Mouse (Mus musculus) liver, embryonic 12.5 days (tissue): ENCODE data around the gene AI597479. TPM values are rescaled to one million over a fixed set of nuclear protein-coding genes. Genes with fewer than 3 reads are reported as not detected.

Experiments used
- ATAC-seq: fragments of 200-750 bp; cut with Nextera tagmentation; 2 replicates; pipeline ENCODE4 v1.8.0; 2017; ENCODE audit warnings: moderate number of reproducible peaks, mild to moderate bottlenecking, moderate library complexity
- H3K27ac ChIP-seq: fragments of 300-500 bp; sonication (generic); 2 replicates; pipeline ENCODE4 v1.5.1; 2016; ENCODE audit warnings: mild to moderate bottlenecking
- H3K27me3 ChIP-seq: fragments of 300-500 bp; sonication (generic); replicated peaks from 2 replicates; pipeline ENCODE4 v1.6.1; 2016; ENCODE audit warnings: mild to moderate bottlenecking, moderate library complexity
- H3K36me3 ChIP-seq: fragments of 300-500 bp; sonication (generic); 2 replicates; pipeline ENCODE4 v1.6.1; 2016; ENCODE audit warnings: mild to moderate bottlenecking, moderate library complexity
- H3K4me1 ChIP-seq: fragments of 300-500 bp; sonication (generic); 2 replicates; pipeline ENCODE4 v1.6.1; 2016
- H3K4me2 ChIP-seq: fragments of 300-500 bp; sonication (generic); 2 replicates; pipeline ENCODE4 v1.6.1; 2016; ENCODE audit warnings: mild to moderate bottlenecking, moderate library complexity
- H3K4me3 ChIP-seq: fragments of 300-500 bp; sonication (generic); 2 replicates; pipeline ENCODE4 v1.5.1; 2016; ENCODE audit warnings: mild to moderate bottlenecking, moderate library complexity
- H3K9ac ChIP-seq: fragments of 300-500 bp; sonication (generic); 2 replicates; pipeline ENCODE4 v1.6.1; 2016; ENCODE audit warnings: mild to moderate bottlenecking, moderate library complexity
- H3K9me3 ChIP-seq: fragments of 300-500 bp; sonication (generic); replicated peaks from 2 replicates; pipeline ENCODE4 v1.6.1; 2016; ENCODE audit warnings: mild to moderate bottlenecking, moderate library complexity
- WGBS: fragments of 180-500 bp; shearing (Covaris S2); methylation state at CpG from one replicate; pipeline ENCODE4 v1.1.7; 2016; ENCODE audit not compliant: insufficient replicate concordance; 5-methylcytosine and 5-hydroxymethylcytosine counted together
- polyA plus RNA-seq: library from polyadenylated mRNA; unstranded; fragments of >200 nt; fragmentation: Nextera tagmentation; extraction: Ambion mirVana; gene quantifications from 2 replicates; pipeline ENCODE4 v1.2.1, GENCODE M21; 2016

Gene AI597479
- polyA plus RNA-seq, 1 experiment from 2014 or later: 14.2 TPM

DNA sequence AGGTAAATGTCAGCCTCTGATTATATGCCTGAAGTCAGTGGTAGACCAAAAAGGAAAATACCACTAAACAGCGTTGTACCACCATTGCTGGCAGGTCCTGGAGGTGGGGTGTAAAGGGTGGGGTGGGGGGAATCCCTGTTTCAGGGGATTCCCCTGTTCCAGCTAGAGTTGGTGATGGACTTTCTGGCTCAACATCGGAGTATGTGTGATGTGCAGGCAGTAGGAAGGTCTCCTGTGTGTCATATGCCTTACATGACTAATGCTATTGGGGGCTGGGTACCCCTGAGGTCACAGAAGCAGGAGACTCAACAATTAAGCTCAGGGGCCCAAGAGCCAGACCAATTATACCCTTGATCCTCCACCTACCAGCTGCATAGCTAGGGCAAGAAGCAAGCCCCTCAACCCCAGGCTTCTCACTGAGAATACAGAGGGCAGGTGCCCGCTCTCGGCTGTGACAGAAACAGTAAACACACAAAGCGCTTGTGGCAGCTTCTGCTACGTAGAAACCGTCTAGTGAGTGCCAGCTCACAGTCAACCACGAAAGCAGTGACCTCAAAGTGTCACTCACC is 45.9 kb downstream of the AI597479 start:
- H3K36me3 ChIP-seq: no peaks in the 10 kb centered on the region

DNA sequence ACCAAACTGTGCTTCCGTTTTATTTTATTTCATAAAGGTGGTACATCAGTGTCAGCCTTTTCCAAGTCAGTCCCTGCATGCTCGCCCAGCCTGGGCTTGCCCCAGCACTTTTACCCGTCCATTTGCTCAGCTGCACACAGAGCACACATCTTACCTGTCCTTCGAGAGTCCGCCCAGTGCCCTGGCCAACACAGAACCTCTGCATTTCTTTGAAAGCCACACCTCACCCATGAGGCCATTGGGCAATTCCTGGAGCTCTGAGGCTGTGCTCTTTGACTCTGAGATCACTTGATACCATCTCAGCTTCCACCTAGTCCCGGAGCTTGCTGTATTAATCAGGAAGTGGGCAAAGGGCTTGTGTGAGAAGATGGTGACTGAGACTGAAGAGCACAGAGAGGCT is 46.9 kb downstream of the AI597479 start:
- Histone ChIP-seq H3K27ac (no peak overlapping the region), H3K4me1 (no peaks in the 10 kb centered on the region), H3K36me3 (no peaks in the 10 kb centered on the region), H3K4me3 (no peak overlapping the region), H3K4me2 (no peak overlapping the region), H3K9me3 (no peaks in the 10 kb centered on the region), H3K27me3 (no peaks in the 10 kb centered on the region), H3K9ac (no peak overlapping the region)
- no peak for ATAC-seq
- 62% methylated on average over 6 of the region's 6 CpGs for WGBS

More for the DNA sequence above, 45.9 kb downstream of the AI597479 start:
- Histone ChIP-seq H3K4me2 (no peak overlapping the region), H3K4me1 (no peaks in the 10 kb centered on the region), H3K9ac (no peak overlapping the region), H3K27me3 (no peaks in the 10 kb centered on the region), H3K9me3 (no peaks in the 10 kb centered on the region), H3K4me3 (no peak overlapping the region), H3K27ac (no peak overlapping the region)
- 76% methylated on average over 8 of the region's 8 CpGs for WGBS
- ATAC-seq: no peak

DNA sequence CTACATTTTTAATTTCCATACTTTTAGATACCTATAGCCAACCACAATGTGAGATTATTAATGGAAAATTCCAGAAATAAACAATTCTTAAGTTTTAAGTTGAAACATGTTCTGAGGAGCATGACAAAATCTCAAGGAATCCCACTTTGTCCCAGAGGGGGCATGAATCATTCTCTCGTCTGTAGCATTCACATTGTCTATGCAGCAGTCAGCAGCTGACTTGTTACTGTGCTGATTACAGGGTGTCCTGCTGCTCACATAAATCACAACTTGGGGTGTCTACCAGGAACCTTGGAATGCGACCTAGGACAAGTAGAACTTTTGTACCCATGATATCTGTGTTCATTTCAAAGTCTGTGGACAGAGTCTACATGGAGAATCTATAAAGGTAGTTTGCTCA is 49.0 kb downstream of the AI597479 start:
- Histone ChIP-seq H3K27me3 (no peaks in the 10 kb centered on the region), H3K27ac (no peak overlapping the region), H3K9ac (no peak overlapping the region), H3K4me3 (no peak overlapping the region), H3K36me3 (no peaks in the 10 kb centered on the region), H3K4me2 (no peak overlapping the region), H3K9me3 (no peaks in the 10 kb centered on the region), H3K4me1 (no peaks in the 10 kb centered on the region)
- no peak for ATAC-seq
- WGBS: 47% methylated on average over 2 of the region's 2 CpGs

DNA sequence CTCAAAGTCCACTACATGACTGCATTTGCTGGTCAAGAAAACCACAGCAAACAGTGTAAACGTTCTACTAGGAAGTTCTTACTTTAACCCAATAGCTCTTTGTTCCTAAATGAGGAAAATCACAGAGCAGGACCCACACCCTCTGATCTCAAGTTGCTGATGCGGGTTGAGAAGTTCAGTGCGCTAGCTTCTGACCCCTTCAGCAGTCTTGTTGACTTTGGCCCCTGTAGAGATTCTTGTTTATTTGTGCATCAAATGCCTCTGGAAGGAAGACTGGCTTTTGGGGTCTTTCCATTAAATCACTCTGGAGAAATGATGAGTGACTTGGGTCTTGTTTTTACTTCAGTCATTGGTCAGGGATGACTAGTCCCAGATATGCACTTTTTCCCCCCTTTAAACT is 51.7 kb downstream of the AI597479 start:
- no peak for ATAC-seq
- no peaks in the 10 kb centered on the region for H3K9me3 ChIP-seq
- H3K4me2 ChIP-seq: no peak overlapping the region
- WGBS: 61% methylated on average over 3 of the region's 3 CpGs
- H3K9ac ChIP-seq: no peak overlapping the region
- no peaks in the 10 kb centered on the region for H3K36me3 ChIP-seq
- H3K27me3 ChIP-seq: no peaks in the 10 kb centered on the region
- H3K4me3 ChIP-seq: no peak overlapping the region
- no peaks in the 10 kb centered on the region for H3K4me1 ChIP-seq
- no peak overlapping the region for H3K27ac ChIP-seq

DNA sequence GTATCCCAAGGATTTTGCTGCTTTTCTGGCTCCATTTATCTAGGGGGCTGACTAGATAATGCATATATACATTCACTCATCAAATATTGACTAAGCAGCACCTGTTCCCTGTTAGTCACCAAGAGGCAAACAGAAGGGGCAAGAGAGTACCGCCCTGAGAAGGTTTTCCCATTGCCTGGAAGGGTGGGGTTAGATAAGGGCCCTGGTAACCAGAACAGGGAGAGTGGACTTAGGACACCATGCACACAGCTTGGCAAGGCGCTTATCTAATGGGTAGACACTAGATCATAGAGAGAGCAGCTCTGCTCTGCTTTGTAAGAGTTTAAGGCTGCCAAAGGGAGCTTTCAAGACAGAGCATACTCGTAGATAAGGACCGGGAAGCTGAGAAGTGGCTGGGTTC is 54.1 kb downstream of the AI597479 start:
- no peaks in the 10 kb centered on the region for H3K4me1 ChIP-seq
- H3K27me3 ChIP-seq: no peaks in the 10 kb centered on the region
- no peak overlapping the region for H3K4me2 ChIP-seq
- ATAC-seq: no peak
- H3K36me3 ChIP-seq: no peaks in the 10 kb centered on the region
- H3K9me3 ChIP-seq: no peaks in the 10 kb centered on the region
- H3K4me3 ChIP-seq: no peak overlapping the region
- H3K9ac ChIP-seq: no peak overlapping the region
- H3K27ac ChIP-seq: no peak overlapping the region
- WGBS: 54% methylated on average over 4 of the region's 4 CpGs

DNA sequence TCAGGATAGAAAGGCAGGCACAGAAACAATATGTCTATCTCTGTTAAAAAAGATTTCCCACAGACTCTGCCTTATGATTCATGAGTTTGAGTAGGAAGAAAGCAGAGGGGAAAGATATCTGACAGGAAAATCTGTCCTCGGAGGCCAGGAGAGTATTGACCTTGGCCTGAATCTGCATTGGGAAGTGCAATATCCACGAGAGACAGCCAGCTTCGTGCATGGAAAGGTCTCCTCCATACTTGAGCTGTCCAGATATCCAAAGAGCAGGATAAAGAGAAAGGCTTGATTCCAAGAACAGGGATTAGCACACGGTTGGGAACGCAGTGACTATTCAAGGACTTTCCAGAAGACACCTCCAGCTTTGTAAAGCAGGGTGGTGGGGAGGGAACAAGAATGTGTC is 55.0 kb downstream of the AI597479 start:
- no peaks in the 10 kb centered on the region for H3K36me3 ChIP-seq
- WGBS: 63% methylated on average over 5 of the region's 5 CpGs
- H3K4me2 ChIP-seq: no peak overlapping the region

DNA sequence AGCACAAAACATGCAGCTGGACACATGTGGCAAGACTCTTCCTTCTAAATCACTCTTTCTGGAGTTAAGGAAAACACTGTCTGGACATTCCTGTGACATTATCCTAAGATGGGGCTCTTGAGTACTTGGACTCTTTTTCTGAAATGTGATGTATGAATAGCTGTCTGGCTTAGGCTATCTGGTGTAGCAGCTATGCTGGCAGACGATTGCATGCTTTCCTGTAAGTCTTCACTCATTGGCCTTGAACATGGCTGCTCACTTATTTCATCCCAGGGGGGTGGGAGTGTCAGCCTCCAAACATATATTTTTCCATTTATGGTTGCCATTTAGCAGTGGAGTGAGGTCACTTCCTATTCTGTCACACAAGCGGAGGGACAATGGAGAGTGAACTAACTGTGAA is 56.0 kb downstream of the AI597479 start:
- Histone ChIP-seq H3K4me1 (no peaks in the 10 kb centered on the region), H3K27ac (no peak overlapping the region), H3K4me2 (no peak overlapping the region), H3K36me3 (no peaks in the 10 kb centered on the region), H3K9ac (no peak overlapping the region), H3K27me3 (no peaks in the 10 kb centered on the region), H3K4me3 (no peak overlapping the region), H3K9me3 (no peaks in the 10 kb centered on the region)
- no peak for ATAC-seq
- WGBS: 50% methylated on average over 2 of the region's 2 CpGs

More for the DNA sequence above, 55.0 kb downstream of the AI597479 start:
- Histone ChIP-seq H3K9me3 (no peaks in the 10 kb centered on the region), H3K4me3 (no peak overlapping the region), H3K27ac (no peak overlapping the region), H3K4me1 (no peaks in the 10 kb centered on the region), H3K9ac (no peak overlapping the region), H3K27me3 (no peaks in the 10 kb centered on the region)
- ATAC-seq: no peak

DNA sequence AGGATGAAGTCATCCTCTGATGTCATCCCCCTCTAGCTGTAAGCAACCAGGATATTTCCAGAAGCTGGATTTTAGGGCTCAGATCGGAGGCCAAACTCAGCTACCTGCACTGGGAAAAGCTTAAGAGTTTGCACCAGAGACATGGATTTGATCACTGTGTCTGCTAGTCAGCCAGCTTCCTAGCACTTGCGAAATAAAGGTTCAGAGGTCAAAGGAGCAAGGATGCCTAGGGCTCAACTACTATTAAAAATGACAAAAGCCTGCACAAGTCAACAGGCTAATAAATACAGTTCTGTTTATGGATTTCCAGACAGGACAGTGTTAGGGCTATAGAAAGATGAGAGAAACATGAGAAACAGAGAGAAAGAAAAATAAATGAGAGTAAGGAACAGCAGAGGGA is 59.4 kb downstream of the AI597479 start:
- no peak for ATAC-seq
- H3K27me3 ChIP-seq: peaks cover 15% of the 10 kb centered on the region
- 70% methylated on average over 2 of the region's 2 CpGs for WGBS
- no peak overlapping the region for H3K4me3 ChIP-seq
- H3K9me3 ChIP-seq: no peaks in the 10 kb centered on the region
- H3K36me3 ChIP-seq: no peaks in the 10 kb centered on the region
- no peaks in the 10 kb centered on the region for H3K4me1 ChIP-seq
- no peak overlapping the region for H3K9ac ChIP-seq
- H3K4me2 ChIP-seq: no peak overlapping the region
- H3K27ac ChIP-seq: no peak overlapping the region

DNA sequence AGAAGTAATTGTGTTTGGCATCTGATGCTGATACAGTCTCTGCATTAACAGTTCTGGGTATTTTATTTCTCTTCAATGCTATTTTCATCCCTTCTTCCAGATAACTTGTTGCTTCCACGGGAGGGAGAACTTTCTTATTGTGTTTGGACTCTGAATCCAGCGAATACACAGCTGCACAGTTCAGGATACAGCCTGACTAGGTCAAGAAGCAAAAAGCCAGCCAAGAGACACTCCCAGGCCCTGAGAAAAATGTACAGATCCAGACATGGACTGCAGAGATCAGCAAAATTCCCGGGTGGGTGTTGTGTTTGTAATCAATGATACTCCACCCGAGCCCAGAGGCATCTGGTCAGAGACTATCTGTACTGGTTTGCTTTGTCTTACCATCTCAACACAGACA is 60.9 kb downstream of the AI597479 start:
- WGBS: 49% methylated on average over 4 of the region's 4 CpGs
- H3K9me3 ChIP-seq: no peaks in the 10 kb centered on the region
- H3K27ac ChIP-seq: no peak overlapping the region
- peaks cover 31% of the 10 kb centered on the region for H3K27me3 ChIP-seq
- no peak for ATAC-seq
- H3K4me3 ChIP-seq: no peak overlapping the region
- no peaks in the 10 kb centered on the region for H3K36me3 ChIP-seq
- H3K4me2 ChIP-seq: no peak overlapping the region
- peaks cover 4% of the 10 kb centered on the region; the same call in 1 of the 2 replicates for H3K4me1 ChIP-seq
- no peak overlapping the region for H3K9ac ChIP-seq

DNA sequence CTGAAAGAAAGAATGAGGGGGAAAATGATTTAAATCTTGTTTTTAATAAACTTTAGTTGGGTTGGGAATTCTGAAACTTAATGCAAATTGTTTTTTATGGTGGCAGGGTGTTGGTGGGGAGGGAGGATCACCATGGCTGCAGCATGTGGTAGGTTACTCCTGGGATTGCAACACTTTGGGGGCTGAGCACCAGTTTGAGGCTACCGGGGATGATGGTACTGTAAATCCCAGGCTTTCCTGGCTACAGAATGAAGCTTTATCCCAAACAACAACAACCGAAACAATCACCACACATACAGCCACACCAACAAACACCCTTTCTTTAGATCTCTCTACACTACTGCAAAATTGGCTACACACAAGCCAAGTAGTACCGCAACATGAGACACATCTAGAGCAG is 63.9 kb downstream of the AI597479 start:
- H3K4me2 ChIP-seq: peak overlapping the region; percentile 71; the same call in 1 of the 2 replicates

DNA sequence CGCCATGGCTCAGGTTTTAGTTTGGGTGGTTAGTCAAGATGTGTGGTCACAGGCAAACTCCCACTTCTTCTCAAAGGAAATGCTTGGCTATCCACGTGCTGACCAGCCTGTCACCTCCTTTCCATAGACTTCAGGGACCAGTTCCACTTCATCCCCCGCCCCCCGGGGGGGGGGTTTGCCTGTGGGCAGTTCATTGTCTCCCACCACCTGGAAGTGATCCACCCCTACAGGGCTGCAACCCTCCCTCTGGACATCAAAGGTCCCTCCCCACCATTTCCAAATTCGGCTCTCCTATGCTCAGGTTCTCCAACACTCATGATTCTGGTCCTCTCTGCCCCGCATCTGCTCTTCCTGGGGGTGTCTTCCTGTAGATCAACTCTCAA is 64.6 kb downstream of the AI597479 start:
- Histone ChIP-seq H3K9ac (0 out of 2 replicates have a peak overlapping the region, but pooled peaks have one; percentile 22), H3K36me3 (no peaks in the 10 kb centered on the region), H3K4me3 (peak overlapping the region; percentile 57), H3K4me2 (peak overlapping the region; percentile 71), H3K27me3 (peaks cover 41% of the 10 kb centered on the region), H3K27ac (no peak overlapping the region), H3K4me1 (peaks cover 4% of the 10 kb centered on the region; the same call in 1 of the 2 replicates), H3K9me3 (no peaks in the 10 kb centered on the region)
- ATAC-seq: no peak
- WGBS: 3% methylated on average over 6 of the region's 6 CpGs

More for the DNA sequence above, 63.9 kb downstream of the AI597479 start:
- WGBS: 68% methylated on average over 3 of the region's 3 CpGs
- Histone ChIP-seq H3K9me3 (no peaks in the 10 kb centered on the region), H3K36me3 (no peaks in the 10 kb centered on the region), H3K27me3 (peaks cover 41% of the 10 kb centered on the region), H3K4me1 (peaks cover 4% of the 10 kb centered on the region; the same call in 1 of the 2 replicates), H3K9ac (no peak overlapping the region), H3K4me3 (no peak overlapping the region), H3K27ac (no peak overlapping the region)
- ATAC-seq: no peak

DNA sequence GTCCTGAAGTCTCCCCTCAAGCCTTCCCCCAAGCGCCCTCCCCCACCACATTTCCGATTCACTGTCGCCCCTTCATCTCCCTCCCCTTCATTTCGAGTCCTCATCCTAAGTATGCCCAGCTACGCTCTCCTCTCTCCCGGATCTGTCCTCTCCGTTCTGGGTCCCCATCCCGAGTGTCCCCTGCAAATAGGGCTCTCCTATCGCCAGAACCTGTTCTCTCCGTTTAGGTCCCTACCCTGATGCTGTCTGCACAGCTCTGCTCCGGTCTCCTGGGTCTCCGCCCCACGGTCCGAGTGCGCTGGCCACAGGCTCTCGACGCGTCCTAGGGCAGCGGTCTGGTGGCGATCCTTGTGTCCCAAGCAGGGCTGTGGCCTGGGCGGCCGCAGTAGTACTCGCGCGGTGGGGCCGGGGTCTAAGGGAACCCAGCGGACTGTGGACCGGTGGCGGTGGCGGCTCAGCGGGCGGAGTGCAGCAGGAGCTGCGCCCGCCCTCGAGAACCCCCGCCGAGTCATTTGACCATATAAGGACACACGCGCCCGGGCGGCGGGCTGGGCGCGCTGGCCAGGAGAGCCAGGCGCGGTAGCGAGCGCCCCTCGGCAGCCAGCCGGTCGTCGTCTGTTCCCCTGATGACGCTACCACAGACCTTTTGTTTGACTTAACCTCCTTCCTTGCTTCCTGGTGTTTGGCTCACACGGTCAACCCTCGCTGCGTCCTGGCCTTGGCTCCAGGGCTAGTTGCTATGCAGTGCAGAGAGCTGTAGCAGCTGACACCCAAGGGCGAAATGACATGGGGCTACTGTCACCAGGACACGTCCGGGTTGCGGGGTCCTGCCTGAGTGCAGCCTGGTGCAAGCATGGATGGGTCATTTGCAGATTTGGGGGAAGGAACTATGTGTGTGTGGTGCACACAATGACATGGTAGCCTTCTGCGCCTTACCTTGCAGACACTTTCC is 65.2 kb downstream of the AI597479 start:
- 4% methylated on average over 61 of the region's 61 CpGs for WGBS
- peak; percentile 73 for ATAC-seq
- H3K9ac ChIP-seq: peak overlapping the region; percentile 22; the same call in 1 of the 2 replicates
- no peak overlapping the region for H3K27ac ChIP-seq
- peaks cover 41% of the 10 kb centered on the region for H3K27me3 ChIP-seq
- H3K4me1 ChIP-seq: peaks cover 4% of the 10 kb centered on the region; the same call in 1 of the 2 replicates
- no peaks in the 10 kb centered on the region for H3K9me3 ChIP-seq
- peak overlapping the region; percentile 57 for H3K4me3 ChIP-seq
- peak overlapping the region; percentile 71 for H3K4me2 ChIP-seq
- no peaks in the 10 kb centered on the region for H3K36me3 ChIP-seq
